Mouse (Mus musculus): ENCODE measurements around the gene Efemp2. TPM values are rescaled to one million over a fixed set of nuclear protein-coding genes. Genes with fewer than 3 reads are reported as not detected.
A peak's percentile ranks its signal among the peaks of the same experiment; 100 is the strongest.

Gene Efemp2
- polyA plus RNA-seq, 1 experiment from 2014 or later, result 46.9 TPM

DNA sequence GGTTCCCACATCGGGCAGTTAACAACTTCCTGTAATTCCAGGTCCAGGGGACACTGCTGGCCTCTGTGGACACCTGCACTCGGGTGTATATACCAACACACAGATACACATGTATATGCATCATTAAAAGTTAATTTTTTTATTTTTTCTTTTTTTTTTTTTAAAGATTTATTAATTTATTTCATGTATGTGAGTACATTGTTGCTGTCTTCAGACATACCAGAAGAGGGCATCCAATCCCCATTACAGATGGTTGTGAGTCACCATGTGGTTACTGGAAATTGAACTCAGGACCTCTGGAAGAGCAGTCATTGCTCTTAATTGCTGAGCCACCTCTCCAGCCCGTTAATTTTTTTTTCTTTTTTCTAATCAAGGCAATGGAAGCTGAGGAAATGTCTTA is 897 bp upstream of the Efemp2 start:
- Histone ChIP-seq H3K27ac (no peak overlapping the region), H3K9me3 (no peaks in the 10 kb centered on the region), H3K4me1 (peaks cover 28% of the 10 kb centered on the region), H3K36me3 (replicated peaks) (peaks cover 11% of the 10 kb centered on the region), H3K27me3 (ENCODE audit: poor library complexity, severe bottlenecking) (peaks cover 17% of the 10 kb centered on the region), H3K4me3 (no peak overlapping the region; the same call in 1 of the 2 replicates)
- no peak for DNase-seq (ENCODE audit: extremely low spot score, low spot score)
- 77% methylated on average over 3 of the region's 3 CpGs for WGBS

DNA sequence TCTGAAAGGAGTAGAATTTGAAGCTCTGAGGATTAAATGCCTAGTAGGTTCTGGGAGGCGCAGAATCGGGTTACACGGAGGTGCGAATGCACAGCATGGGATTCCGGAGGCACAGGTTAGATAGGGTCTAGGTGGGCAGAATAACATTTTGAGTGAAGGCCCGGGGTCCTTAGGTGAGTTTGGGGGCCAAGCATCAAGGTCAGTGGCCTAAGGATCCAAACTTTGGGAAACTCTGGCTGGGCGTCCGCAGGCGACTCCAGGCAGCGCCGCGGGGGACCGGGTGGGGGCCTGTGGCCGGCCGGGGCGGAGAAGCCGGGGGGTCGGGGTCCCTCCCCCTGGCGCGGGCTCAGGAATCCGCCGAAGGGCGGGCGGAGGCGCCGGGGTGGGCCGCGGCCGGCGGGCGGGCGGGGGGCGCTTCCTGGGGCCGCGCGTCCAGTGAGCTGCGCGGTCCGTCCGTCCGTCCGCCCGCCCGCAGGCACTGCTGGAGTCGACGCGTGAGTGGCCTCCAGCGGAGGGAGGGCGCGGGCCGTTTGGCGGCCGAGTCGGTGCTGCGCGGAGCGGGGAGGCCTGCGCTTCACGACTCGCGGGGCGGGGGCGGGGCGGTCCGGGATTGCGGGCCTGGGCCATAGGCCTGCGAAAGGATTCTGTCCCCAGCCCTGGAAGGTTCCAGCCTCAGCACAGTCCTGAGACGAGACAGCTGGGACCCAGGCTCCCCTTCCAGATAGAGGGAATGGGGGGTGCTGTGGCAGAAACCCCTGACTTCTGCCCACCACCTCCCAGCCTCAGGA is 721 bp downstream of the Efemp2 start:
- peak overlapping the region; percentile 90 for H3K27ac ChIP-seq
- peak; percentile 49 for DNase-seq (ENCODE audit: extremely low spot score, low spot score)
- 1% methylated on average over 51 of the region's 68 CpGs for WGBS
- no peaks in the 10 kb centered on the region for H3K9me3 ChIP-seq
- peak overlapping the region; percentile 72 for H3K4me3 ChIP-seq
- H3K4me1 ChIP-seq, result peaks cover 28% of the 10 kb centered on the region
- H3K36me3 ChIP-seq (replicated peaks), result peaks cover 25% of the 10 kb centered on the region
- H3K27me3 ChIP-seq (ENCODE audit: poor library complexity, severe bottlenecking), result peaks cover 17% of the 10 kb centered on the region

GRCm38 (mm10) chr19:5475069-5475714 is 1.4 kb downstream of the Efemp2 start:
- peak overlapping the region; percentile 90 for H3K27ac ChIP-seq
- WGBS, result 26% methylated on average over 13 of the region's 13 CpGs
- H3K4me3 ChIP-seq, result peak overlapping the region; percentile 72
- H3K4me1 ChIP-seq, result peaks cover 28% of the 10 kb centered on the region
- no peak for DNase-seq (ENCODE audit: extremely low spot score, low spot score)
- H3K9me3 ChIP-seq, result no peaks in the 10 kb centered on the region
- peaks cover 17% of the 10 kb centered on the region for H3K27me3 ChIP-seq (ENCODE audit: poor library complexity, severe bottlenecking)
- H3K36me3 ChIP-seq (replicated peaks), result peaks cover 32% of the 10 kb centered on the region

GRCm38 (mm10) chr19:5477004-5477667 is 3.4 kb downstream of the Efemp2 start:
- H3K27ac ChIP-seq, result no peak overlapping the region
- H3K4me1 ChIP-seq, result peaks cover 28% of the 10 kb centered on the region
- no peak for DNase-seq (ENCODE audit: extremely low spot score, low spot score)
- H3K9me3 ChIP-seq, result no peaks in the 10 kb centered on the region
- H3K4me3 ChIP-seq, result no peak overlapping the region
- peaks cover 17% of the 10 kb centered on the region for H3K27me3 ChIP-seq (ENCODE audit: poor library complexity, severe bottlenecking)
- 87% methylated on average over 10 of the region's 10 CpGs for WGBS
- H3K36me3 ChIP-seq (replicated peaks), result peaks cover 51% of the 10 kb centered on the region

DNA sequence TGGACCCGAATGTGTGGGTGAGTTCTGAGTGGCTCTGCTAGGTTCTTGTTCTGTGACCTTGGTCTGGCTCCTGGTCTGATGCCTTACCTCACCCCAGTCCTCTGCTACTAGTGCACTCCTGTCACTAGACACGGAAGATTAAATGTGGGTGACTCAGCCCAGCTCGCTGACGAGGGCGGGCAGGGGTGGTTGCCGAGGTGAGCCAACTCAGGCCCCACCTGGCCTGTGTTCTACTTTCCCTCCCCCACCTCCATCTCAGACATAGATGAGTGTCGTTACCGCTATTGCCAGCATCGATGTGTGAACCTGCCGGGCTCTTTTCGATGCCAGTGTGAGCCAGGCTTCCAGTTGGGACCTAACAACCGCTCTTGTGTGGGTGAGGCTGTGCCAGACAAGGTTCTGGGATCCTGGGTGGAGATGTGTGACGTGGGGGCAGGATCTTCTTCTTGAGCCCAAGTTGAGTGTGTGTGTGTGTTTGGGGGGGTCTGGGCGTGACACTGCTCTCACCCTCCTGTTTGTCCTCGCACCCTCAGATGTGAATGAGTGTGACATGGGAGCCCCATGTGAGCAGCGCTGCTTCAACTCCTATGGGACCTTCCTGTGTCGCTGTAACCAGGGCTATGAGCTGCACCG is 4.0 kb downstream of the Efemp2 start:
- DNase-seq (ENCODE audit: extremely low spot score, low spot score), result no peak
- Histone ChIP-seq H3K4me1 (peaks cover 28% of the 10 kb centered on the region), H3K4me3 (no peak overlapping the region), H3K9me3 (no peaks in the 10 kb centered on the region), H3K27me3 (ENCODE audit: poor library complexity, severe bottlenecking) (peaks cover 17% of the 10 kb centered on the region), H3K27ac (no peak overlapping the region), H3K36me3 (replicated peaks) (peaks cover 58% of the 10 kb centered on the region)
- WGBS, result 93% methylated on average over 18 of the region's 18 CpGs

DNA sequence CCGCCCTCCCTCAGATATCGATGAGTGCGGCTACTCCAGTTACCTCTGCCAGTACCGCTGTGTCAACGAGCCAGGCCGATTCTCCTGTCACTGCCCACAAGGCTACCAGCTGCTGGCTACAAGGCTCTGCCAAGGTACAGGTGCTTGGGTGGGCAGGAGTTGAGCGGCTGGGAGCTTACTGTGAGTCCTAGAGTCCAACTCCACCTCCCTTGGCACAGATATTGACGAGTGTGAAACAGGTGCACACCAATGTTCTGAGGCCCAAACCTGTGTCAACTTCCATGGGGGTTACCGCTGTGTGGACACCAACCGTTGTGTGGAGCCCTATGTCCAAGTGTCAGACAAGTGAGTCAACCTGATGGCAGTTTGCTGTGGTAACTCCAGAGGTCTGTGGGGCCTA is 6.3 kb downstream of the Efemp2 start:
- H3K4me1 ChIP-seq, result peaks cover 11% of the 10 kb centered on the region
- no peak overlapping the region for H3K27ac ChIP-seq
- WGBS, result 92% methylated on average over 10 of the region's 10 CpGs
- H3K27me3 ChIP-seq (ENCODE audit: poor library complexity, severe bottlenecking), result peaks cover 4% of the 10 kb centered on the region
- H3K36me3 ChIP-seq (replicated peaks), result peaks cover 80% of the 10 kb centered on the region
- no peak for DNase-seq (ENCODE audit: extremely low spot score, low spot score)
- no peak overlapping the region for H3K4me3 ChIP-seq
- H3K9me3 ChIP-seq, result no peaks in the 10 kb centered on the region

DNA sequence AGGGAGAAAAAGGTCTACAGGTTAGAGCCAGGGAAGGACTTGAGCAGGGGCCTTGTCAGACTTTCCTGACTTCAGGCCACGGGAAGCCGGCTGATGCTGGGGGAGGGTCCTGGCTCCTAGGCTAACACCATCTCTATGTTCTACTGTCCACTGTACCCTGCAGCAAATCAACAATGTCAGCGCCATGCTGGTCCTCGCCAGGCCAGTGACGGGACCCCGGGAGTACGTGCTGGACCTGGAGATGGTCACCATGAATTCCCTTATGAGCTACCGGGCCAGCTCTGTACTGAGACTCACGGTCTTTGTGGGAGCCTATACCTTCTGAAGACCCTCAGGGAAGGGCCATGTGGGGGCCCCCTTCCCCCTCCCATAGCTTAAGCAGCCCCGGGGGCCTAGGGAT is 7.6 kb downstream of the Efemp2 start:
- no peak overlapping the region for H3K4me3 ChIP-seq
- no peak overlapping the region for H3K27ac ChIP-seq
- 92% methylated on average over 10 of the region's 10 CpGs for WGBS
- no peaks in the 10 kb centered on the region for H3K9me3 ChIP-seq
- H3K4me1 ChIP-seq, result no peaks in the 10 kb centered on the region; the same call in 1 of the 2 replicates
- H3K36me3 ChIP-seq (replicated peaks), result peaks cover 91% of the 10 kb centered on the region
- H3K27me3 ChIP-seq (ENCODE audit: poor library complexity, severe bottlenecking), result no peaks in the 10 kb centered on the region
- DNase-seq (ENCODE audit: extremely low spot score, low spot score), result no peak

DNA sequence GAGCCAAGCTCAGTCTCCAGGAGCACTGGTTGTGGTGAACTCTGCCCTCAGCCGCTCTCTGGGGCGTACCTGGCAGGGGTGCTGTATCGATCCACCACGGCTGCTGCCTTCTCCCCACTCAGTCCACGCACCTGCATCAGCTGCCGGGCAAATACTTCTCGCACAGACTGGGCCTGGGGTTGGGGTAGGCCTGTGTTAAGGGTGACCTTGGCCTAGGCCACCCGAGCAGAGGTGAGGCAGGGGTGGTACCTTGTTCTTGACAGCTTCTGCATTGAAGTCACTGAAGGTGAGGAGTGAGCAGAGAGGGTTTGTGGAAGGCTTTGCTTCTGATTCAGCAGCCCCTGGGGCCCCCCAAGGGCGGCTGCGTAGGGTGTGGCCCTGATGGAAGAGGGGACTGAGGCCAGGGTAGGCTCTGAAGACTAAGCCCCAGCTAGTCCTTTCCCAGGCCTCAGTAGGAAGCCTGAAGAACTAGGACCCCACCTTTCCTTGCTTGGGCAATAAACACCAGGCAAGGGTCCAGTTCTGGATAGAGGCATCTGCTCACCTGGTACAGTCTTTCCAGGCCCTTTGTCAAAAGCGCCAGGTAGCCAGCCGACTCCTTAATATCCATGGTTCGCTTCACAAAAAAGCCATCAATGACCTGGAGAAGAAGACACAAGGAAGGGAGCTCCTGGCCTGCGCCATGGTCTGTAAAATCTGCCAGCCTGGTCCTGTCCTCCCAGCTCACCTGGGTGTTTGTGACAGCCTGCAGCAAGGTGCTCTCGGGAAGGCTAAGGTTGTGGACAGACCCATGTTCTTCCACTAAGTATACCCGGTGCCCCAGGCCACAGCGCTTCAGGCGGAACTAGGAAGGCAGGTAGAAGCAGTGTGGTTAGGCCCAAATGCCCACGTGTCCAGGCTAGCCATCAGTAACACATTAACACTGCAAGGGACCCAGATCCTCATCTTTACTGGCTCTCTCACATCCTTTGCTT is 9.9 kb downstream of the Efemp2 start:
- H3K36me3 ChIP-seq (replicated peaks), result peaks cover 78% of the 10 kb centered on the region
- H3K4me3 ChIP-seq, result no peak overlapping the region
- H3K4me1 ChIP-seq, result peaks cover 18% of the 10 kb centered on the region
- no peak for DNase-seq (ENCODE audit: extremely low spot score, low spot score)
- WGBS, result 92% methylated on average over 19 of the region's 19 CpGs
- H3K27me3 ChIP-seq (ENCODE audit: poor library complexity, severe bottlenecking), result no peaks in the 10 kb centered on the region
- no peaks in the 10 kb centered on the region for H3K9me3 ChIP-seq
- H3K27ac ChIP-seq, result no peak overlapping the region

- H3K4me1 ChIP-seq, result peaks cover 27% of the 10 kb centered on the region
- H3K27ac ChIP-seq, result no peak overlapping the region
- no peaks in the 10 kb centered on the region for H3K9me3 ChIP-seq
- peaks cover 70% of the 10 kb centered on the region for H3K36me3 ChIP-seq (replicated peaks)
- H3K4me3 ChIP-seq, result no peak overlapping the region
- H3K27me3 ChIP-seq (ENCODE audit: poor library complexity, severe bottlenecking), result no peaks in the 10 kb centered on the region
- DNase-seq (ENCODE audit: extremely low spot score, low spot score), result no peak
- 94% methylated on average over 5 of the region's 5 CpGs for WGBS
Measured at GRCm38 (mm10) chr19:5484496-5484895, 10.7 kb downstream of the Efemp2 start.

DNA sequence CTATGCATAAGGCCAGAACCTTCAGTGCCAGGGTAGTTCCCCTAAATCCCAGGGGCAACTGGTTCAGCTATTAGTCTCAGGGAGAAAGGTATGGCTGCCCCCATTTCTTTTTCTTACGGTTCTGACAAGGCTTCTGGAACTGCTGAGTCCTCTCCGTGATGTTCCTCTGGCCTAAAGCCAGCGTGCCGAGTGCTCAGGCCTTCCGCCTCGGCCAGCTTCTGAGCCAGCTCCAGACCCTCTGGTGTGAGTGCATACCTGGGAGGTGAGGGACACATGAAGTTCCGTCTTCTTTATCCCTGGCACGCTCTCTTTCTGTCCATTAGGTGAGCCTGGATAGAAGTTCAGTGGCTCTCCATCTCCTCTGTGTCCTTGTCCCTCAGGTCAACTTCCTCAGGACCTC is 11.6 kb downstream of the Efemp2 start:
- no peaks in the 10 kb centered on the region for H3K27me3 ChIP-seq (ENCODE audit: poor library complexity, severe bottlenecking)
- H3K4me3 ChIP-seq, result no peak overlapping the region
- H3K4me1 ChIP-seq, result peaks cover 35% of the 10 kb centered on the region
- H3K9me3 ChIP-seq, result no peaks in the 10 kb centered on the region
- DNase-seq (ENCODE audit: extremely low spot score, low spot score), result no peak
- WGBS, result 95% methylated on average over 8 of the region's 8 CpGs
- no peak overlapping the region for H3K27ac ChIP-seq
- H3K36me3 ChIP-seq (replicated peaks), result peaks cover 61% of the 10 kb centered on the region

- H3K36me3 ChIP-seq (replicated peaks), result peaks cover 57% of the 10 kb centered on the region
- 94% methylated on average over 7 of the region's 7 CpGs for WGBS
Measured at GRCm38 (mm10) chr19:5485821-5486220, 12.1 kb downstream of the Efemp2 start.

DNA sequence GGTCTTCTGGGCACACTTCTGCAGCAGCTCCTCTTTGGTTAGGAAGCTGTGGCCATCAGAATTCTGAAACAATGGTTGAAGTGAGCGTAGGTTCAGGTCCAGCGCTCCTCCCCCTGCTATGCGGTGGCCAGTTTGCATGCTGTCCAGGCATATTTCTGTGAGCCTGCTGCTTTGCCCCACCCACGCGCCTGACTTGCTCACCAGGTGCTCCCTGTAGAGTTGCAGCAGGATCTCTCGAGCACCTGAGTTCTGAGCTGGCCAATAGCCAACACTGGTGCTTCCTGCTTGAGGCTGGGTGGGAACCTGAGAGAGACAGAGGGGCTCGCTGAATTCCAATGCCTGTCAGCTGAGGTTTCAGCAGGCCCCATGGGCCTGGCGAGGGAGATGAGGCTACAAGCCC is 12.5 kb downstream of the Efemp2 start:
- no peaks in the 10 kb centered on the region for H3K27me3 ChIP-seq (ENCODE audit: poor library complexity, severe bottlenecking)
- DNase-seq (ENCODE audit: extremely low spot score, low spot score), result no peak
- WGBS, result 92% methylated on average over 8 of the region's 8 CpGs
- no peaks in the 10 kb centered on the region for H3K9me3 ChIP-seq
- no peak overlapping the region for H3K27ac ChIP-seq
- no peak overlapping the region; the same call in 1 of the 2 replicates for H3K4me3 ChIP-seq
- peaks cover 52% of the 10 kb centered on the region for H3K36me3 ChIP-seq (replicated peaks)
- peaks cover 35% of the 10 kb centered on the region for H3K4me1 ChIP-seq

More at GRCm38 (mm10) chr19:5485821-5486220, 12.1 kb downstream of the Efemp2 start:
- Histone ChIP-seq H3K4me1 (peaks cover 35% of the 10 kb centered on the region), H3K9me3 (no peaks in the 10 kb centered on the region), H3K4me3 (no peak overlapping the region), H3K27me3 (ENCODE audit: poor library complexity, severe bottlenecking) (no peaks in the 10 kb centered on the region), H3K27ac (no peak overlapping the region)
- DNase-seq (ENCODE audit: extremely low spot score, low spot score), result no peak

Data from forebrain, embryonic 10.5 days (tissue).